Mouse (Mus musculus) layer of hippocampus, postnatal 36 days (tissue): ENCODE measurements around the gene Tenm3. TPM values are rescaled to one million over a fixed set of nuclear protein-coding genes. Genes with fewer than 3 reads are reported as not detected.
A peak's percentile ranks its signal among the peaks of the same experiment; 100 is the strongest.

Experiments
- DNase-seq, 2 experiments: peaks; one replicate each; pipeline ENCODE4 v3.0.0; 2022
- total RNA-seq, 2 experiments: library from RNA; stranded (reverse); gene quantifications; 2 replicates each; pipeline ENCODE4 v1.2.3; 2021

Tenm3 gene
- total RNA-seq, 2 experiments from 2014 or later: 75.0 to 76.7 TPM

GRCm38 (mm10) chr8:48572345-48572744 lies 271.4 kb downstream of the Tenm3 start:
- no peak for DNase-seq

DNA sequence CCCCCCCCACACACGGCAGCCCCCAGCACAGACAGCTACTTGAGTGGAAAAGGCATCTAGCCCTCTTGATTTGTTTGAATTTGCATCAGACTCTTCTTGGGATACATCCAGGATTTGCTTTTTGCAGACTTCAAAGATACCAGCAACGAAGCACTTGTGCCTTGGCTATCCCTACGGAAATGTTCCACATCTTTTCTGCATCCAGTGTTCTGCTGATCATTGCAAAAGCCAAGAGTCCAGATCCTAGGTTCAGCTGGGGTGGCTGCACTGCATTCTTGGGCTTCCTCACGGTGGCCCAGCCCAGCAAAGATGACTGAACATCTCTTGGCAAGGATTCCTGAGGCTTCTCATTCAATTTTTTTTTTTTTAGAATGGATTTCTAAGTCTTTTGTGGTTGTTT lies 275.1 kb downstream of the Tenm3 start:
- no peak for DNase-seq

DNA sequence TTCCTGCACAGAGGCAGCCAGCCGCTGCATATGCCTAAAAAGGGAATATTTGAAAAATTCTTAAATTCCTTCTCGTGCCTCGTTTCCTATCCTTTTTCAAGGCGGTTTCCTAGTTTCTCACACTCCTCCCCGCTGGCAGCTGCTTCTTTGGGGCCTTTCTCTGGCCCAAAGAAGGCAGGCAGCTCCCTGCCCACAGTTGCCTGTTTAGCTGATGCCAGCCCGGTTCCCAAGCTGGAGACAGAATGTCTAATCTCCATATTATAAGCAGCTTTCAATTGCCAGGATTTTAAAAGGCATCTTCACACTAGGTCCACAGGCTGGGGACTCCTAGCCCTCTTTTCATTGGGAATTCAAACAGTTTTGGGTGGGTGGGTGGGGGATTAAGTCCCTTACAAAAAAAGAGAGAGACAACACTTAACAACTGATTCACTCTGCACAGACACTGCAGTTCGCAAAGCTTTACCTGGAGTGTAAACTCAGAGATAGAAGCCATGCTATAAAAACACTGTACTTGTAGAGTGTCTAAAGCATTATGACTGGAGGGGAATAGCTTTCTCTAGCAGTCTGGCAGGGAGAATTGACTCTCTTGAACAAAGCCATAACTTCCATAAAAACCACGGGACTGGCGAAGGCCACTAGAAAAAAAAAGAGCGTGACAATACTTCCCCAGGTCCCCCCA lies 275.7 kb downstream of the Tenm3 start:
- DNase-seq: no peak

GRCm38 (mm10) chr8:48560227-48560626 lies 283.5 kb downstream of the Tenm3 start:
- no peak for DNase-seq

GRCm38 (mm10) chr8:48555546-48556141 lies 288.1 kb downstream of the Tenm3 start:
- peak; percentile 55 to 58 for DNase-seq

- DNase-seq: peak; percentile 69 to 73
Measured at GRCm38 (mm10) chr8:48554762-48555545, 288.8 kb downstream of the Tenm3 start.

DNA sequence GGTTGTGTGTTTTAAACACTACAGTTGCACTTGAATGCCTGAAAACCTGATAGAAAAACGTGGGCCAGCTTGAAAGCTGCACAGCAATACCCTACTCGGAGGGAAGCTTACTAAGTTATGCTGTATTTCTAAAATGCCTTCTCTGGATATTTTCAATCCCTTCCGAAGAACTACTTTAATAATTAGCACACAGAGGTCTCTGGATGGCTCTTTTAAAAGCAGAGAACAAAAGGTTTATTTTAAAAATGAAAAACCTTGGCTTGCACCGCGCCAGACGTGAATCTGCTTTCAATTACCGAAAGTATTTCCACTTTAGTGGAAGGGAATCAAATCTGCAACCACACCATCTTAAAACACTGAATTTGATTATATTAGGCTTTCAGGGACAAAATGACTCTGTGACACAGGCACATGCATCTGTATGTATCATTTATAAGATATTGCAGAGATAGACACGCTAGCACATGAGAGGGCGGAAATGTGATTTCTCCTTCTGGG lies 289.9 kb downstream of the Tenm3 start:
- DNase-seq: no peak

DNA sequence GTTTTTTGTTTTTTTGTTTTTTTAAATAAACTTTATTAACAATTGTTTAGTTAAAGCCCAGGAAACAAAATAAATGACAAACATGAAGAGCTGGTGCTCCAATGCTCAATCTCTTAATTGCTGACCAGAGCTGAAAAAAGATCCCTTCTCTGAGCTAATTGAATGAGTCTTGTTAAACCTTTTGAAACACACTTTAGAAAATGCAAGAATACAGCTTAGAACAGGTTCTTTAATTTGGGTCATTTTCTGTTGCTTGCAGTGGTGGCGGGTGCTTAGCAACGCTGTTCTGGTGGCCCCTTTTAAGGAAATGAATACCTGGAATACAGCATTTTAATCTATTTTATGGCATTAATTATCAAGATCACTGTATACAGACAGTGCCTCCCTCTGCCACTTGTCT lies 291.4 kb downstream of the Tenm3 start:
- DNase-seq: no peak

GRCm38 (mm10) chr8:48551370-48551769 lies 292.4 kb downstream of the Tenm3 start:
- DNase-seq: no peak

- no peak for DNase-seq
Measured at GRCm38 (mm10) chr8:48548908-48549307, 294.8 kb downstream of the Tenm3 start.

DNA sequence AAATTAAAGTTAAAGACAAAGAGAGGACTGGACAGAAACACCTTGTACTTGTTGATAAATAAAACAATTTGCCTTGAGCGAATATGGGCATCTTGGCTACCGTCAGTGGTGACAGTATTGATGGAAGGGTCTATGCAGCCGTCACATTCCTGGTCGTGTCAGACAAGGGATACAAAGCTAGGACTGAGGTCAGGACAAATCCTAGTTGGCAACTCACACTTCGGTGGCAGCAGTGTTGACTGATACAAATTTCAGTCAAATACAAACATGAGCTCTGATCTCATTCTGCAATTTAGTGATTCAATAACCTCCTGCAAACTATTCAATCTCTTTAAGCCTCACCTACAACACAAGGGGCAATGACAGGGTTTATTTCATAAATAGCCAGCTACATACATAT lies 298.1 kb downstream of the Tenm3 start:
- no peak for DNase-seq

DNA sequence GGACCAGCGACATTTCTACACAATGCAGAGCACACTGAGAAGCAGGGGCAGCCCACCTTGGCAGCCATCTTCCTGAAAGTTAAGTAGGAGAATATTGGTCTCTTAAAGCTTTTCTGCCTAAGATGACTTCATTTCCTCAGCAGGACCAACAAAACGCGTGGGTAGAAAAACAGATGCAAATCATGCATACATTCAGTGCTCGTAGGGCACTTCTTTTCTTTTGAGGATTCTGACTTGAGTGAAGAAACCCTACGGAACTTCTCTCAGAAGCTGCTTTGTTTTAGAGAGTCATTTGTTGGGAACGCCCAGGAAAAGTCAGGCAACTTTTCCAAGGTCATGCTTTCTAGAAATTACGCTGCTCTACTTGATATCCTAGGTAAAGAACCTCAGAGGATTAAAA lies 298.9 kb downstream of the Tenm3 start:
- no peak for DNase-seq

GRCm38 (mm10) chr8:48542141-48542540 lies 301.6 kb downstream of the Tenm3 start:
- no peak for DNase-seq

GRCm38 (mm10) chr8:48540894-48541293 lies 302.9 kb downstream of the Tenm3 start:
- no peak for DNase-seq

DNA sequence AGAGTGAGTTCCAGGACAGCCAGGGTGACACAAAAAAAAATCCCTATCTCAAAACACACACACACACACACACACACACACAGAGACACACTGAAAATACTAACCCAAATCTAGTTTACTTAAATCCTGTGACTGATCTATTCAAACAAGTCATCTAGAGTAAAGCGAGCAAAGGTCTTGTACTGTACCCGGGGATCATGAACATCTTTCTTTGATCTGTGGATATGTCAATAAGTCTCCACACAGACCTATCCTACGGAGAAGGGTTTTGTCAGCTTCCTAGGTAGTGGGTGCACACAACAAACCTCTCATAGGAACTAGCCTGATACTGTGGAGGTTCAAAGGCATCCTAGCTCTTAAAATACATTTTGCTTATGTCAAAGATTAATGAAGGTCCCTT lies 307.9 kb downstream of the Tenm3 start:
- no peak for DNase-seq

DNA sequence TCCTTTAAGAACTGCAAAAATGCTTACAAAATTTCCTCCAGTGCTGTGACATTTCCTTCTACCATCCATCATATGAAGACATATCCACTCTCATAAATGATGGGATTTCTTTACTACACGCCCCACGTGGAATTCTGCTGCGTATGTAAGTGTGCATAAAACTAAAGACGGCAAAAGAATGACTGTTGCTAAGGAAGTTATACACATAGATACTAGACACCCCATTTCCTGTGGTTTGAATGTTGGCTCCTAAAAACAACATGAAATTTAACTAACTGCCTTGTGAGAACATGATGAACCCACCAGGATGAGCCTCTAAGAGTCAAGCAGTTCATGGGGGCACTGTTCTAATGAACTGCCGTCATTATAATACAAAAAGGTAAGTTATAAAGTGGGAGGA lies 312.0 kb downstream of the Tenm3 start:
- DNase-seq: no peak

DNA sequence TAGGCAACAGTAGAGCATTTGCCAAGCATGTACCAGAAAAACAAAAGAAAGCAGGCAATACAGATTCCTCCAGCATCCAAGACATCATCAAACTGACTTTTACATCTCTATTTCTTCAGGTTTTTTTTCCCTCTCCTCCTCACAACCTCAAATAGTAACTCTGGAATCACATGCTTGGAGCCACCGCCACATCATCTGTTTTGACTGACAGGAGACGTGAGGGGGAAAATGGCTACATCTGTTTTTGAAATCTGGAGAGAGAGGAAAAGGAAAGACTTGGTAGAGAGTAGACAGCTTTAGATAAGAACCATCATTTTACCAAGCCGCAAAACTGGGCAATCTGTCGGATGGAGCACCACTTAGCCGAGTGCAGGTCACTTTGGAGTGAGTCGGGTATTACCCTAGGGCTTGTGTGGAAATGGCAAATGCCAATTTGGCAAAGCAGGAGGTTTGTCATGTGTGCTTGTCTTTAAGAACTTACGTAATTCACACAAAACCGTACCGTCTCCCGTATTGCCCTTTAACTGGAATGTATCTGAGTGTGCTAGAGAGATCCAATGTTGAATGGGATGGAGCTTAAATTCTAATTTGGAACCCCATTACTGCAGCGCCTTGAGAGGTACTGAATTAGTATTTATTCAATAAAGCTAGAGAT lies 312.7 kb downstream of the Tenm3 start:
- DNase-seq: no peak

DNA sequence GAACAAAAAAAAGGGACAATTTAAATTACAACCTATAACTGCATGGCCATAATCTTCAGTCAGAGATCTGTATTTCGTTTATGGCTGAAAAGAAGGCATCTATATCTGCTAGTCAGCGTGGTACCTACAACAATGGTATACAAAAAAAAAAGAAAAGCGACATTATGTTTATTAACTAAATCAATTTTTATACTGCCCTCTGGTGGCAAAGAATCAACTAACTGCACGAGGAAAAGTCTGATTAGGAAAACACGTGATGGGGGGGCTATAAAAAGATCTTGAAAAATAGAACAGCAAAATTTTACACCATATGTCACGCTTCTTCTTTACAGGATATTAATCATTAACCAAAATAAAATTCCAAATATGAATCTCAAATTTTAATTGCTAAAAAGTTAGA lies 316.3 kb downstream of the Tenm3 start:
- DNase-seq: no peak

DNA sequence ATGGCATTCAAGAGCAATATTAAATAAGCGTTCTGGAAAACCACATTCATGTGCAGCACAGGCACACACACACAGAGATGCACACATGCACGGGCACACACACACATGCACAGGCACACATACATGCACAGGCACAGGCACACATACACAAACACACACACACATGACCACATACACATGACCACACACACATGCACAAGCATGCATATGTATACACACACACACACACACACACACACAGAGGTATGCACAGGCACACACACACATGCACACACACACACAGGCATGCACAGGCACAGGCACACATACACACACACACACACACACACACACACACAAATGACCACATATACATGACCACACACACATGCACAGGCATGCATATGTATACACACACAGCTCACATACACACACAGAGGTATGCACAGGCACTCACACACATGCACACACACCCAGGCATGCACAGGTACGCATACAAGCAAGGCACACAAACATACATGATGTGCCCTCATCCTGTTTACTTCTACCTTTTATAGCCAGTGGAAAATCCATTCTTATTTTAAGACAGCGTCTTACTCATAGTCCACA lies 321.1 kb downstream of the Tenm3 start:
- DNase-seq: no peak

DNA sequence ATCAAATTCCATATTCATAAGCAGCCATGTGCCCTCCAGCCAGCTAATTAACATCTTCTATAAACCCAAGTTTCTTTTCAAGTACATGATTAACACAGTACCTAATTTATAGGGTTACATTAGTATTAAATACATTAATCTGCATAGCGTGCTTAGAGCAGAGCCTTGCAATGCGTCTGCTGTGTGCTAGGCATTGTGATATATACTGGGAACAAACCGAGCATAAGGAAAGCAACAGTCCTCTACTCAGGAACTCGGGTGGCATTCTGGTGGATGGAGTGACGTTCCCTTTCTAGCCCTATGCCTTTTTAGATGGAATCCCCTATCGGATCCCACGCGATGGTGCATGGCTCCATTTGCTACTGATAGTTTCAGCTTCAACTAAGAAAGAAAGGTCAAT lies 321.7 kb downstream of the Tenm3 start:
- DNase-seq: no peak

DNA sequence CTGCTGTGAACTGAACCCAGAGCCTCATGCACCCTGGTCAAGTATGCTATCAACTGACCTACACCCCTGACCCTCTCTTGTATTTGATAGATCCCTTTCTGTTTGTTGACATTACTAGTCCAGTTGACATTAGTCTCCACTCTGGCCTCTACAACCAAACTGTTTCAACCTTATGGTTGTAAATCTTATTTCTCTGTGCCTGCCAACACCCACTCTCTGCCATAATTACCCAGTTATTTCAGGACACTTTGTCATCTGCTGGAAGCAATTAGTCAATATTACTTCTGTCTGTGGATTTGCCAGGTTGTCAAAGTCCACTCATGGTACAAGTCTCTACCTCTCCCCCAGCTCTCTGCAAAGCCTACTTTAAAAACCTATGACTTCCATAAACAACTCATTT lies 326.3 kb downstream of the Tenm3 start:
- no peak for DNase-seq

GRCm38 (mm10) chr8:48514230-48514629 lies 329.5 kb downstream of the Tenm3 start:
- DNase-seq: no peak

DNA sequence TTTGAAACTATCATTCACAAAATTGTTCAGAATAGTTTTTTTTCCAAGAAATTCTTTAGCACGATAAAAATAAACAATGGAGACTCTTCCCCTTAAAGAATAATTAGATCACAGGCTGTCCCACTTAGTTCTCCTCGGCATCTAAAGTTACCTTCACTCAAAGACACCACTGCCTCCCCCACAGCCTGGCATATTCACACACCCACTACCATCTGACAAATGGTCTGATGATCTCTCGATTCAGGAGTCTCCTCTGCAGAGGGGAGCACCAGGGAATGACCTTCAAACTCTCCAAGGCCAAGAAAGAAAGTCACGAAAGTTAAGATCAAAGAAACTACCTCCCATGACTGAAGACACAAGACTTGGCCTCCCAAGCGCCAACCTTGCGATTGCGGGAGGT lies 329.9 kb downstream of the Tenm3 start:
- DNase-seq: no peak
